Mouse (Mus musculus) adrenal gland, postnatal 0 days (tissue): Measurements from ENCODE around the gene Olfr480. TPM values are rescaled to one million over a fixed set of nuclear protein-coding genes. Genes with fewer than 3 reads are reported as not detected.

Experiments used
- polyA plus RNA-seq: library from polyadenylated mRNA; unstranded; fragments of >200 nt; fragmentation: Nextera tagmentation; extraction: Ambion mirVana; gene quantifications from 2 replicates; pipeline ENCODE4 v1.2.1, GENCODE M21; 2015

Gene Olfr480
- not detected in 2 replicates for polyA plus RNA-seq

DNA sequence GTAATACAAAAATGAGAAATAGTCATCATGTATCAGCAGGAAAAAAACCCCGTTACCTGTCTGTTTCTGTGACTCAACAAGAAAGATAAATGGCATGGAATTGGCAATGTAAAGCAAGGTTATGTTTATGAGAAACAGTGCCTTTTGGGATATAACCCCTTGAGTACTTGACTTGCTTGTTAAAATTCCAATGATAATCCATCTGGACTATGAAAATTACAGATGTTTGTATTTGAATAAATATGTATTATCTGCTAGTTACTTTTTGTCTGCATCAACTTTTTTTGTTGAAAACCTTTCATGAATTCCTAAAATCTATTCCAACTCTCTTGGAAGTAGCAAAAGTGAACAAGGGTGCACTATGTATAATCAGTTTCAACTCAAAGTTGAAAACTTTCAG is at the start of gene Olfr480:
Gene Olfr480, minus strand, starts transcription at position 101 of the 400 bp plus-strand sequence.

DNA sequence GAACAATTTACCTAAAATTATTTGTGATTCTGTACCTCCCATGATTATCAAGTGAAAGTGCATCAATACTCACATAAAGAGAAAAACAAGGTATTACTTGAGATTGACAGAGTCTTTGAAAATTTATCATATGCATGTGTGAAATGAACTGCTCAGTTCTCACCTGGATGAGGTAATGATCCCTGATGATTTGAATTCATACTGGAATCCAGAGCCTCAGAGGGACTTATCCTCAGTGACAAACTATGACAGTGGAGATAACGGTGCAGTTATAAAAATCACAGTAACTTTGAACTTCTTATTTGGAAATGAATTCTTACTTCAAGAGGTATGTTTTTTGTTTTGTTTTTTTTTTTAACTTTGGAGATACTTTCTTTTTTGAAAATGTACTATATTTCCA is 33.4 kb upstream of the Olfr480 start, which contains the start of gene Olfr483:
Gene Olfr483, plus strand, starts transcription at position 301 of the 400 bp plus-strand sequence.

DNA sequence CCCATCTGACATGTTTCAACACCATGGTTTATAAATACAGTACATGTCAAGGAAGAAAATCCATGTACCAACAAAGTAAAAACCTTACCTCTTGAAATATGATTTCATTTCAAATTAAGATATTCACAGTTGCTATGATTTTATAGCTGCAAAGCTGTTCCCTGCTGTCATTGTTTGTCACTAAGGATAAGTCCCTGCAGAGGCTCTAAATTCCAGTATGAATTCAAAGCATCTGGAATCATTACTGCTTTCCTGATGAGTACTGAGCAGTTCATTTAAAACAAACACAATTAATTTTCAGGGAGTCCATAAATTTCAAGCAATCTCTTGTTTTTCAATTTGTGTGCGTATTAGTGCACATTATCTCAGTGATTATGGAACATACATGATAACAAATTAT is 30.3 kb upstream of the Olfr480 start, which contains the start of gene Olfr482:
Gene Olfr482, minus strand, starts transcription at position 101 of the 400 bp plus-strand sequence.

DNA sequence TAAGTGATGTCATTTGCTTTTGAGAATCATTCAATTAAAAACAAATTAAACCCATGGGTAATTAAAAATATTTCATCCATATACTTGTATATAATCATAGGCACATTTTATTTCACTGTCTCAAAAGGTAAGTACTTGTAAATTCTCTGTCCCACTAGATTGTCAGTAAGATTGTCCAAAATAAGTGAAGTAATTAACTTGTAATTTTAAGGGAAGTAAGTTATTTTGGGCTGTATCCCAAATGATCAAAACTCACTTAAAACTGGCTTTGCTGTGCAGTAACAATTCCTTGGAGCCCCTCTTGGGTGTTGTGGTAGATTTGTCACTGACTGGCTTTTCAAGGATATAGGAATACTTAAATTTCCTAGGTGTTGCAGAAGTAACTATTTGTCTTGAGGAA is 12.4 kb upstream of the Olfr480 start, which contains the start of gene Olfr481:
Gene Olfr481, plus strand, starts transcription at position 301 of the 400 bp plus-strand sequence.

DNA sequence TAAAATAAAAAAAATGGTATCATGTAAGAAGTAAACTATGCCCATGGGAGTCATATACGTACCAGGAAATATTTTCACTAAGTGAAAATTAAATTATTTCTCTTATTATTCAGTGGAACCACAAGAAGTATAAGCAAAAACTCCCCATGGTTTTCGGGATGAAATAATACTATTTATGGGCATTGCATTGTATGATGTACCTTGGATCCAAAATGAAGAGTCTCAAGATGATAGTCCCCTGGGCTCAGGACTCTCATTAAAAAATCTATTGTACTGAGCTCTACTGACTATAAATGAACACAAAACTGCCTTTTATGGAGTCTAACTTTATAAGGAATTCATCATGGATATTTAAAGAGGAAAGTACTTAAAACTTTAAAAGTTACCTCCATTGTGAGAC is 16.8 kb downstream of the Olfr480 start, which contains the start of gene Olfr479:
Gene Olfr479, plus strand, starts transcription at position 301 of the 400 bp plus-strand sequence.

DNA sequence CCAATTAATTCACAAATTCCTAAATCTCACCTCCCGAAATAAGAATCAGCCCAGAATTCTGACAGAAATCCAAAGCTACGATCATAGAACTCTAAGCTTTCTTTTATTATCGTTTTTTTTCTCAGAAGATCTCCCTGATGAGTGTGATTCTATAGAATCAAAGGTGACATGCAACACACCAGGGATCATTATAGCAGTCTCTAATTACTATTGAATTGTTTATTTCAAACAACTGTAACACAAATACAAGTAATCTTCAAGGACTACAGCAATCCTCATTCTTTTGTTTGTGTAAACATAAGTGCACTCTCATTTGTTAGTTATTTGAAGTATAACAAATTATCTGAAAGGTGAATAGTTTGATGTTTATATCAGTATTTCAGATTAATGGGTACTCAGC is 33.3 kb downstream of the Olfr480 start, which contains the start of gene Olfr478:
Gene Olfr478, minus strand, starts transcription at position 101 of the 400 bp plus-strand sequence.

Other genes with a start within 250 kb of the Olfr480 start
- not detected in 2 replicates for gene Olfr469, start 241.8 kb downstream of the Olfr480 start, polyA plus RNA-seq
- gene Olfr470, start 219.9 kb downstream of the Olfr480 start, polyA plus RNA-seq: not detected in 2 replicates
- not detected in 2 replicates for gene Olfr472, start 169.4 kb downstream of the Olfr480 start, polyA plus RNA-seq
- gene Olfr473, start 136.9 kb downstream of the Olfr480 start, polyA plus RNA-seq: not detected in 2 replicates
- gene Olfr474, start 112.7 kb downstream of the Olfr480 start, polyA plus RNA-seq: not detected in 2 replicates
- not detected in 2 replicates for gene Olfr476, start 102.5 kb downstream of the Olfr480 start, polyA plus RNA-seq
- not detected in 2 replicates for gene Olfr477, start 80.7 kb downstream of the Olfr480 start, polyA plus RNA-seq
- gene Olfr478, start 33.4 kb downstream of the Olfr480 start, polyA plus RNA-seq: not detected in 2 replicates
- gene Olfr479, start 16.7 kb downstream of the Olfr480 start, polyA plus RNA-seq: not detected in 2 replicates
- gene Olfr481, start 12.5 kb upstream of the Olfr480 start, polyA plus RNA-seq: not detected in 2 replicates
- gene Olfr482, start 30.2 kb upstream of the Olfr480 start, polyA plus RNA-seq: 0.10 and 0.16 TPM in 2 replicates
- not detected in 2 replicates for gene Olfr483, start 33.5 kb upstream of the Olfr480 start, polyA plus RNA-seq
- not detected in 2 replicates for gene Olfr484, start 60.1 kb upstream of the Olfr480 start, polyA plus RNA-seq
- not detected in 2 replicates for gene Olfr485, start 92.5 kb upstream of the Olfr480 start, polyA plus RNA-seq
- gene Olfr486, start 105.4 kb upstream of the Olfr480 start, polyA plus RNA-seq: not detected in 2 replicates
- not detected in 2 replicates for gene Olfr487, start 147.3 kb upstream of the Olfr480 start, polyA plus RNA-seq
- not detected in 2 replicates for gene Olfr488, start 191.0 kb upstream of the Olfr480 start, polyA plus RNA-seq
- not detected in 2 replicates for gene Olfr490, start 221.6 kb upstream of the Olfr480 start, polyA plus RNA-seq
- not detected in 2 replicates for gene Olfr491, start 246.1 kb upstream of the Olfr480 start, polyA plus RNA-seq